Mouse (Mus musculus) liver, postnatal 0 days (tissue): ENCODE data around the gene Ino80.

Source experiments
- CTCF ChIP-seq: sonication (generic); IDR thresholded peaks from 2 replicates; pipeline ENCODE4 v1.5.1; 2016; ENCODE audit warnings: antibody characterized with exemption, low read depth
- EP300 ChIP-seq: IDR thresholded peaks from 2 replicates; pipeline ENCODE4 v1.6.1; 2016; ENCODE audit warnings: antibody characterized with exemption, low read depth, mild to moderate bottlenecking

- TF ChIP-seq CTCF (peak; percentile 49), EP300 (no peak)
Observed at GRCm38 (mm10) chr2:119507108-119507507, 29.6 kb upstream of the Ino80 start.
